Mouse (Mus musculus) cerebellum, adult (tissue): ENCODE data around the gene Zc2hc1c.

Experiments used
- ATAC-seq: cut with Nextera tagmentation; 2 replicates; pipeline ENCODE4 v1.9.2; 2017; ENCODE audit warnings: mild to moderate bottlenecking, moderate library complexity, mixed read lengths; ENCODE audit not compliant: insufficient number of reproducible peaks, low FRiP score, low TSS enrichment

Gene Zc2hc1c

DNA sequence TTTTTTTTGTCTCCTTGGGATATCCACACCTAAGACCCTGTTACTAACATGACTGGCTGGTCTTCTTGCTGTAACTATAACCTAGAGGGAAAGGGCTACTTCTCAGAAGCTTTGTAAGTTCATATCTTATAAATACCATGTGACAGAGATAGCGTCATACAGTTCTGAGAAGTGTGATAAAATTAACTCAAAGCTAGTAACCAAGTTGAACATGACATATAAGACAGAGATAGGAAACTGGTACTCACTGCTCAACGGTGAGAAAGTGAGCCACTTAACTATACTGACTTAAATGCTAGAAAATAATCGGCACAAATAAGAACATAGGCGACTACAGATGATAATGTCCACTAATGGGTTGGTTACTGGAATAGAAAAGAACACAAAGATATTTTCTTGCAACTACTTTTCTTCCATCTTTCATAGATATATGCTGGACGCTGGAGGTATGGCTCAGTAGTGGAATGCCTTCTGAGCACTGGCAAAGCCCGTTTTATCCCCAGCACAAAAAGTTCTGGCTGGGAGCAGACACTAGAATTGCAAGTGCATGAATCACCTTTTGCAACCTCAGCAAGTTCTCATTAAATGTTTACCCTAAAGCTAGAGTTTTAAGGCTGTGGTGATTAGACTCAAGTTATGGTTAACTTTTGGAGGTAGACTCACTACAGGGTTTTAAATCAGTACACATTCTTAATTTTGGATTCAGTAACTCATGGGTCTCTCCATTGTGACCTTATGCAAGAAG, 49.3 kb downstream of the Zc2hc1c start:
- ATAC-seq: no peak

- ATAC-seq: peak; percentile 42; the same call in 1 of the 2 replicates
Measured at GRCm38 (mm10) chr12:85338815-85339214, 50.4 kb downstream of the Zc2hc1c start.

DNA sequence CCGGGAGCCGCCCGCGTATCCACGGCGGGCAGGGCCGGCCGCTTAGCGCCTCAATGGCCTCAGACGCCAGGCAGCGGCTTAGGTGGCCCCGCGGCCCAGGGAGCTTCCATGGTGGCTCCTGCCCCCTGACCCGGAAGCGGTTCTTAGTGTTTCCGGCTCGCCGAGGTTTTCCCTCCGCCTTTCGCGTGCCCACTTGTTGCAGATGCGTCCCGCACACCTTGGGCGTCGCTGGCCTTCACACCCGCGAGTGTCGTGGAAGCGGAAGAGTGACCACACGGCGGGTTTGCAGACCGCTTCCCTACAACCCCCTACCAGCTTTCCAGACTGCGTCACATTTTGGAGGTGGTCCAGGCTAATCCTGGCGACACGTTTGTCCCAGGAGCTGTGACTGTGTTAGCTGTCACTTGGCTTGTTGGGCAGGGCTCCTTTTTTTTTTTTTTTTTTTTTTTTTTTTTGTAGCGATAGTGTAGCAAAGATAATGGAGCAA, 50.9 kb downstream of the Zc2hc1c start, which contains the start of gene Nek9:
Gene Nek9, minus strand, starts transcription at position 120 of the 487 bp plus-strand sequence.
- ATAC-seq: peak; percentile 78

DNA sequence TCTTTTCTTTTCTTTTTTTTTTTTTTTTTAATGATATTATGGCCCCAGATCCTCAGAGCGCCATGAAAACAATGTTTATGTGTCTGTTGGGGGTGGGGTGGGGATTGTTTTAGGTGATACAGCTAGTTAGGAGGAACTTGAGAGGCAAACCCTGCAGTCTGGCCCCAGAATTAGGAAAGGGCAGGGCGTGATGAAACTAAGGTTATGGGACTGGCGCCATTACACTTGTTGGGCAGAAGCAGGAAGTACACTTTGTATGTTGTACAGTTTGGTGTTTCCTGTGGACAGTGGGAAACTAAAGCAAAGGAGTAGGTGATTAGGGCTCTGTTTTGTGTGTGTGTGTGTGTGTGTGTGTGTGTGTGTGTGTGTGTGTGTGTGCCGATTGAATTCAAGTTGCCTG, 51.6 kb downstream of the Zc2hc1c start:
- ATAC-seq: no peak

GRCm38 (mm10) chr12:85341131-85341530, 52.7 kb downstream of the Zc2hc1c start:
- no peak for ATAC-seq

- no peak for ATAC-seq
Measured at GRCm38 (mm10) chr12:85342310-85342709, 53.9 kb downstream of the Zc2hc1c start.

DNA sequence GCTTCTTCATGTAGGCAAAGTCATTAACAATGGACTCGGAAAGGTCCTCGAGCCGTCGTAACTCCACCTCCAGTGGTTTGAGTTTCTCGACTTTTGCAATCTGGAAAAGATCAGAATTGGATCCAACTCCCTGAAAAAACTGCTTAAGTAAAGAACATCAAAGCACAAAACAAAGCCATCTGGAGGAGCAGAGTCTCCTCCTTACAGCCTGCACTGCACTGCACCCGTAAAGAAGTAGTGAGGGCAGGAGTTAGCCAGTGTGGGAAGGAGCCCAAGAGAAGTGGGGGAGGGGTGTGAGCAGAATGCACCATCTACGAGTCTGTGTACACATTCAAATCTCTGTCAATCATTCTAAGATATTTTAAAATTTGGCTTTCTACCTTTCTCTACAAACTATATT, 55.9 kb downstream of the Zc2hc1c start:
- ATAC-seq: no peak

DNA sequence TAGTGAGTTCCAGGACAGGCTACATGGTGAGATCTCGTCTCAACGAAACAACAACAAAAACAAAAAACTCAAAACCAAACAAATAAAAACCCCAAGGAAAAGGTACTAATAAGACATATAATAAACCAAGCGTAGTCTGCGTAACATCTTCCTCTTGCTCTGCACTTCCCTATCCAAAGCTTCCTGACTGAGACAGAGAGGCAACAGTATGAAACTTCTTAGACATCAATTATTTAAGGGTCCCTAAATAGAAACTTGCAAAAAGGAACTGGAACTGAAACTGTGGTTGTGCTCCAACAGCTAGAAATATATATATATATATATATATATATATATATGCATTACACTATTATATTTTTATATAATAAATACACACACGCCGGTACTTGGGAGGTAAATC, 57.2 kb downstream of the Zc2hc1c start:
- ATAC-seq: no peak

- no peak for ATAC-seq
Measured at GRCm38 (mm10) chr12:85346374-85346773, 58.0 kb downstream of the Zc2hc1c start.

DNA sequence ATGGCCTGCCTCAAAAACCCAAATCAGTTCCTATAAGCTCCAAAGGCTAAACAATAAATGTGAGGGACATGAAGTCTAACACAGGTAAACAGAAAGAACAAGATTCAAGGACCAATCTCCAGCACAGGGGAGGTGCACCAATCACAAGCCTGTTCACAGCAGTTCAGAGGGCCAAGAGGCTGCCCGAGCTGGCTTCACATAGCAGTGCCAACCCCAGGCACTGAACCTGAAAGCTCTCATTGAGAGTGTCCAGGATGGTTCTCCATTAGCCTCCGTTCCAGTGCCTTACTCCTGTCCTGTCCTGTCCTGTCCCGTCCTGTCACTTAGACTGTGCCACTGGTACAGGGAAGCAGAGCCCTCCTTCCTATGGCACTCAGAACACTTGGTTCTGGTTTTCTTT, 58.8 kb downstream of the Zc2hc1c start:
- no peak for ATAC-seq

GRCm38 (mm10) chr12:85348338-85348737, 59.9 kb downstream of the Zc2hc1c start:
- no peak for ATAC-seq
